Mouse (Mus musculus) myocyte (in vitro differentiated cells): ENCODE measurements around the gene 4933434E20Rik.

ENCODE experiments used
- E2F4 ChIP-seq: IDR thresholded peaks from one replicate; pipeline ENCODE4 v1.6.1; 2011; ENCODE audit warnings: mild to moderate bottlenecking, control low read depth, moderate library complexity; ENCODE audit not compliant: insufficient read depth
- MYOG ChIP-seq, 3 experiments: IDR thresholded peaks; one replicate each; pipeline ENCODE4 v1.6.1; 2011; ENCODE audit warnings: control low read depth in 2 of 3, low read depth in 2 of 3, mild to moderate bottlenecking in 2 of 3; ENCODE audit not compliant: insufficient read length in 2 of 3, control insufficient read depth in 1 of 3, insufficient read depth in 1 of 3
- POLR2A ChIP-seq: IDR thresholded peaks from one replicate; pipeline ENCODE4 v1.6.1; 2011; ENCODE audit warnings: low read depth, mild to moderate bottlenecking, control low read depth, moderate library complexity; ENCODE audit not compliant: insufficient read length

GRCm38 (mm10) chr3:90062539-90062938 lies 11.1 kb downstream of the 4933434E20Rik start:
- TF ChIP-seq POLR2A (no peak), MYOG (IDR thresholded peaks at IDR 0.05; ENCODE audit: control insufficient read depth in 1 of 3, insufficient read depth in 1 of 3, insufficient read length in 2 of 3, low read depth in 2 of 3) (no peak), E2F4 (no peak)
